Mouse (Mus musculus) hindbrain, embryonic 10.5 days (tissue): ENCODE measurements around the gene Gstp3. TPM values are rescaled to one million over a fixed set of nuclear protein-coding genes. Genes with fewer than 3 reads are reported as not detected.
"Not testable (repeated sequence)": the region's sequence is repeated elsewhere in the genome, so short reads cannot be mapped to it uniquely, and the experiment has no call there.

ENCODE experiments used
- DNase-seq: peaks from one replicate; pipeline ENCODE4 v3.0.0-alpha.2; 2017; ENCODE audit warnings: low spot score
- H3K27ac ChIP-seq: fragments of 300-500 bp; sonication (generic); 2 replicates; pipeline ENCODE4 v1.5.1; 2016; ENCODE audit warnings: mild to moderate bottlenecking, moderate library complexity
- H3K27me3 ChIP-seq: fragments of 300-500 bp; sonication (generic); 2 replicates; pipeline ENCODE4 v1.6.1; 2016; ENCODE audit warnings: mild to moderate bottlenecking; ENCODE audit not compliant: poor library complexity, insufficient read depth, severe bottlenecking
- H3K36me3 ChIP-seq: fragments of 300-500 bp; sonication (generic); 2 replicates; pipeline ENCODE4 v1.6.1; 2016; ENCODE audit warnings: mild to moderate bottlenecking, moderate library complexity
- H3K4me1 ChIP-seq: fragments of 300-500 bp; sonication (generic); replicated peaks from 2 replicates; pipeline ENCODE4 v1.6.1; 2016; ENCODE audit warnings: mild to moderate bottlenecking
- H3K4me3 ChIP-seq: fragments of 300-500 bp; sonication (generic); 2 replicates; pipeline ENCODE4 v1.5.1; 2016; ENCODE audit warnings: mild to moderate bottlenecking, moderate library complexity
- H3K9me3 ChIP-seq: fragments of 300-500 bp; sonication (generic); 2 replicates; pipeline ENCODE4 v1.6.1; 2016; ENCODE audit warnings: mild to moderate bottlenecking, moderate library complexity
- WGBS: fragments of 180-500 bp; shearing (Covaris S2); methylation state at CpG from one replicate; pipeline ENCODE4 v1.1.7; 2016; 5-methylcytosine and 5-hydroxymethylcytosine counted together
- polyA plus RNA-seq: library from polyadenylated mRNA; unstranded; fragments of >200 nt; fragmentation: Nextera tagmentation; extraction: Ambion mirVana; gene quantifications from 2 replicates; pipeline ENCODE4 v1.2.1, GENCODE M21; 2016

Gene Gstp3
- polyA plus RNA-seq, 1 experiment from 2014 or later, result not detected

DNA sequence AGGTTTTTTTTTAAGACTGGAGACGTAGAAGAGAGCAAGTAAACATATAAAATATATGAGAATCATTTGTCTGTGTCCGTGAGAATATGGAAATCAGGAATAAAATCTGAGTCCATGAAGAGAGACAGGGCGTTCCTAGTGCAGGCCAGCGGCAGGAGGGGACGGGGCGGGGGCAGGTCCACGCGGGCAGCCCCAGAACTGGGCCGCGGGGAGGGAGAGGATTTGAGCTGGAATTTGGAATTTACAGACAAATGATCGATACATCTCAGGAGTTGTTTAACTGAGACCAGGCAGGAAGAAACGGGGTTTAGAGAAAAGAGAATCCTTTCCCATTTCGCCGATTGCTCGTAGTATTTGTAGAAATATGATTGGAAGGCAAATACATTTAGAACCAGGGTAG lies 10.9 kb upstream of the Gstp3 start:
- H3K27ac ChIP-seq, result no peak overlapping the region
- H3K27me3 ChIP-seq, result no peaks in the 10 kb centered on the region
- WGBS, result 73% methylated on average over 15 of the region's 15 CpGs
- no peaks in the 10 kb centered on the region for H3K36me3 ChIP-seq
- no peak overlapping the region for H3K4me3 ChIP-seq
- no peaks in the 10 kb centered on the region for H3K9me3 ChIP-seq
- DNase-seq, result no peak
- H3K4me1 ChIP-seq, result peaks cover 5% of the 10 kb centered on the region; the same call in 1 of the 2 replicates

DNA sequence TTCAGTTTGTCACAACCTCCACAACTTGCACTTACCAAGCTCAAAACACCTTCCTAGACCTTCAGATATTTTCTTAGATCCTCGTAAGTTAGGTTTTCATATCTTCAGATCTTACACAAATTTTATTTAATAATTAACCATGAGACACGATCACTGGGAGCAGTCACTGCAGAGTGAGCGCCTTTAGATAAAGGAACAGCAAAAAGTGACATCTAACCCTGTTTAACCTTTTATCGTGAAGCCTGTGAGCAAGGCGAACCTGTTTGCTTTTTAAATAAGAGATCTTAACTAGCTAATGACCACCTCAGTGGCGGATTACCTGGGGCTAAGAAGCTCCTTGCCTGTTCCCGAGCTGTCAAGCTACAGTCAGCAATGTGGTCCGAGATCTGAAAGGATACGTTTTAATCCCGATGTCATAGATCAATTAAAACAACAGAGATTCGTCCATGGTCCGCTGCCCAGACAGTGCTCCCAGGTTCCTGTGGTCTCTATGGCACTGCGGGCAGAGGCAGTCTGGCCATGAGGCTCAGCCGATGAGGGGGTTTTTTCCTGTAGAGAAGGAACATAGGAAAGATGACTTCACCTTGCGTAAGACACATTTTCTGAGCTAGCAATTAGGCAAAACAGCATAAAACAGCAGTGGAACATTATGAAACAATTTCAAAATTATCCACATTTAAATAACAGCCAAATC lies 9.5 kb upstream of the Gstp3 start:
- H3K9me3 ChIP-seq, result no peaks in the 10 kb centered on the region
- no peaks in the 10 kb centered on the region for H3K27me3 ChIP-seq
- no peaks in the 10 kb centered on the region for H3K36me3 ChIP-seq
- H3K4me3 ChIP-seq, result no peak overlapping the region
- no peak overlapping the region for H3K27ac ChIP-seq
- 68% methylated on average over 15 of the region's 15 CpGs for WGBS
- DNase-seq, result no peak
- peaks cover 5% of the 10 kb centered on the region; the same call in 1 of the 2 replicates for H3K4me1 ChIP-seq

DNA sequence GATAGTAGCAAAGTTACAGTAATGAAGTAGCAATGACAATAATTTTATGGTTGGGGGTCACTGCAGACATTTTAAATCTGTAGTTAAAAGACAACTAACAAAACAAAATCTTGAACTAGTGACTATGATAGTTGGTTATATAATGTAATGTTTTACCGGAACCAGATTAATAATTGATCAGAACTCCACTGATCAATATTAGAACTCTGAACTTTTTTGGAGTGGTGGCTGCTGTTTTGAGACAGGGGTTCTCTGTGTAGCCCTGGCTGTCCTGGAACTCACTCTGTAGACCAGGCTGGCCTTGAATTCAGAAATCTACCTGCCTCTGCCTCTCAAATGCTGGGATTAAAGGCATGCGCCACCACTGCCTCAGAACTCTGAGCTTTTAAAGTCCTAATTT lies 8.9 kb upstream of the Gstp3 start:
- DNase-seq, H3K9me3 ChIP-seq, H3K4me1 ChIP-seq, H3K4me3 ChIP-seq, H3K36me3 ChIP-seq, H3K27ac ChIP-seq, H3K27me3 ChIP-seq: not testable (repeated sequence)
- 92% methylated on average over 2 of the region's 2 CpGs for WGBS

DNA sequence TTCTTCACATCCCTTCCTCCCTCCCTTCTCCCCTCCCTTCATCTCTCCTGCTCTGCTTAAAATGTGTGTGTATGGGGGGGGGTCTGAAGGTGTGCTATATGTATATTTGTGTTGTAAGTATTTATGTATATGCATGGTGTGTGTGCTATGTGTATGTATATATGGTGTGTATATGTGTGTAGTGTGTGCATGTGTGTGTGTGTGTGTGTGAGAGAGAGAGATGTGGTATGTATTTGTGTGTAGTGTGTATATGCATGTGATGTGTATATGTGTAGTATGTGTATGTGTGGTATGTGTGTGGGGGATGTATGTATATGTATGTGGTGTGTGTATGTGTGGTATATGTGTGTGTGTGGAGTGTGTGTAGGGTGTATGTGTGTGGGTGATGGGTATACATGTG lies 7.5 kb upstream of the Gstp3 start:
- H3K27ac ChIP-seq, result no peak overlapping the region
- H3K36me3 ChIP-seq, result no peaks in the 10 kb centered on the region
- no peaks in the 10 kb centered on the region for H3K27me3 ChIP-seq
- H3K4me1 ChIP-seq, result peaks cover 5% of the 10 kb centered on the region; the same call in 1 of the 2 replicates
- H3K4me3 ChIP-seq, result no peak overlapping the region
- no peaks in the 10 kb centered on the region for H3K9me3 ChIP-seq
- no peak for DNase-seq

DNA sequence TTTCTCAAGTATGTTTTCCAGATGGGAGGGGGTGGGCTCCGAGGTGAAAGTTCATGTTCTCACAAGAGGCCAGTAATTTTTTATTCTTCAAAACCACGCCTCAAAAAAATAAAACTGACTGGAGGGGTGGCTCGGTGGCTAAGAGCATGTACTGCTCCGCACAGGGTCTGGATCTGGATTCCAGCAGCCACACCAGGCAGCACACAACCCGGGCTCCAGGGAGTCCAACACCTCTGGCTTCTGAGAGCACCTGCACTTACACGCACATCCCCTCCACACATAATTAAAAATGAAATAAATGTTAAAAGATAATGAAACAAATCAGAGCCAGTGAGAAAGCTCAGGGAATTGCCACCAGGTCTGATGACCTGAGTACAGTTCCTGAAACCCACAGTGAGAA lies 6.9 kb upstream of the Gstp3 start:
- no peak for DNase-seq
- Histone ChIP-seq H3K27ac (no peak overlapping the region), H3K27me3 (no peaks in the 10 kb centered on the region), H3K9me3 (no peaks in the 10 kb centered on the region), H3K4me1 (peaks cover 5% of the 10 kb centered on the region; the same call in 1 of the 2 replicates), H3K36me3 (no peaks in the 10 kb centered on the region), H3K4me3 (no peak overlapping the region)
- WGBS, result 91% methylated on average over 6 of the region's 6 CpGs

DNA sequence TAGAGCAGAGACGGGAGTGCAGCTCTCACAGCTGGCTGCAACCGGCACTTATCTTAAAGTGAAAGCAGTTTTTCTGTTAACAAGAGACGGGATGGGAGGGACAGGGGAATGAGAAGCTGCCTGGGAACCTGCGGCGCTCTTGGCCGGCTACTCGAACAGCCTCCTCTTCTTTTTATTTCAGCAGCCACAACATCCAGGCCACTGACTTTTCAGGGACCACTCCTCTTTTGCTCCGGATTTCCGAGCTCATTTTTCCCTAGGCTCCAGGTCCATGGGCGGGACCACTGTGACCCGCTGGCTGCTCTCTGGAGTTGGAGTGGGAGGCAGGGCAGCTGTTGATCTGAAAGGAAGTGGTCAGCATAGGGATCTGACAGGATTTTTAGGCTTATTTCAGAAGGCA lies 5.1 kb upstream of the Gstp3 start:
- not testable (repeated sequence) for H3K4me1 ChIP-seq, H3K9me3 ChIP-seq, H3K36me3 ChIP-seq, H3K27me3 ChIP-seq, H3K4me3 ChIP-seq, H3K27ac ChIP-seq, DNase-seq
- WGBS, result 54% methylated on average over 7 of the region's 11 CpGs

DNA sequence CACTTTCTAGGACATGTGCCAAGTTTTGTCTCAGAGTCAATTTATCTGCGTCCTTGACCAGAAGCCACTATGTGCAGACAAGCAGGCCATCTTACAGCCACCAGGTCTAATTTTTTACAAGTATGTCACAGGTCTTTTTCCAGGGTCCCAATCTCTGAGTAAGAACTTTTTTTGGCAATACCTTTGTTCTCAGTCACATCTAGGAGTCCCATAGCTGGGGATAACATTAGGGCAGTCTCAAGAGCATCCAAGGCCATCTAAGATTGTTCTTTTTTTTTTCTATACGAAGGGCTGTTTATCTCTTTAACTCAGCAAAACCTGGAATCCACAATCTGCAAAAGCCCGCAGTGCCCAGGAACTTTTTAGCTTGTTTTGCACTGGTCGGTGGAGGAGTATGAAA lies 4.0 kb upstream of the Gstp3 start:
- not testable (repeated sequence) for DNase-seq, H3K27me3 ChIP-seq, H3K4me3 ChIP-seq, H3K36me3 ChIP-seq, H3K4me1 ChIP-seq, H3K27ac ChIP-seq, H3K9me3 ChIP-seq
- 83% methylated on average over 4 of the region's 4 CpGs for WGBS

DNA sequence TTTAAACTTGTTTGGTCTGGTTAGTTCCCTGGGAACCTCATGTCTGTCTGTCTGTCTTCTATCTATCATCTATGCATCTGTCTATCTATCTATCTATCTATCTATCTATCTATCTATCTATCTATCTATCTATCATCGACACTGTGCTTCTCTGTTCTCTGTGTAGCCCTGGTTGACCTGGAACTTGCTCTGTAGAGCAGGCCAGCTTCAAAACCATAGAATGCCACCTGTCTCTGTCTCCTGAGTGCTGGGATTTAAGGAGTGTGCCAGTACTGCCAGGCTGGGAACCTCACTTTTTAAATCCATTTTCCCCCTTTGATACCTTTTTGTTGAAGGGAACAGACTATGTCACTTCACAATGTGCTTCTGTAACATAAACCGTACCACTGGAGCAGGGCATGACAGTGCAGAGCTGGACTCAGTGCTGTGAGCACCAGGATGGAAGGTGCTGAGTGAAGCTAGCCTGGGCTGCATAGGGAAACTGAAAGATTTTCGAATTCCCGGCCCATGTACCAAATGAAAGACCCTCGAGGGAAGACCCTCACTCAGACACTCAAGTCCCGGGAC lies 1.6 kb upstream of the Gstp3 start:
- no peaks in the 10 kb centered on the region for H3K36me3 ChIP-seq
- H3K9me3 ChIP-seq, result no peaks in the 10 kb centered on the region
- no peaks in the 10 kb centered on the region for H3K27me3 ChIP-seq
- no peak for DNase-seq
- whole genome bisulfite sequencing, result 93% methylated on average over 6 of the region's 6 CpGs
- no peak overlapping the region for H3K27ac ChIP-seq
- H3K4me3 ChIP-seq, result no peak overlapping the region
- peaks cover 8% of the 10 kb centered on the region; the same call in 1 of the 2 replicates for H3K4me1 ChIP-seq

DNA sequence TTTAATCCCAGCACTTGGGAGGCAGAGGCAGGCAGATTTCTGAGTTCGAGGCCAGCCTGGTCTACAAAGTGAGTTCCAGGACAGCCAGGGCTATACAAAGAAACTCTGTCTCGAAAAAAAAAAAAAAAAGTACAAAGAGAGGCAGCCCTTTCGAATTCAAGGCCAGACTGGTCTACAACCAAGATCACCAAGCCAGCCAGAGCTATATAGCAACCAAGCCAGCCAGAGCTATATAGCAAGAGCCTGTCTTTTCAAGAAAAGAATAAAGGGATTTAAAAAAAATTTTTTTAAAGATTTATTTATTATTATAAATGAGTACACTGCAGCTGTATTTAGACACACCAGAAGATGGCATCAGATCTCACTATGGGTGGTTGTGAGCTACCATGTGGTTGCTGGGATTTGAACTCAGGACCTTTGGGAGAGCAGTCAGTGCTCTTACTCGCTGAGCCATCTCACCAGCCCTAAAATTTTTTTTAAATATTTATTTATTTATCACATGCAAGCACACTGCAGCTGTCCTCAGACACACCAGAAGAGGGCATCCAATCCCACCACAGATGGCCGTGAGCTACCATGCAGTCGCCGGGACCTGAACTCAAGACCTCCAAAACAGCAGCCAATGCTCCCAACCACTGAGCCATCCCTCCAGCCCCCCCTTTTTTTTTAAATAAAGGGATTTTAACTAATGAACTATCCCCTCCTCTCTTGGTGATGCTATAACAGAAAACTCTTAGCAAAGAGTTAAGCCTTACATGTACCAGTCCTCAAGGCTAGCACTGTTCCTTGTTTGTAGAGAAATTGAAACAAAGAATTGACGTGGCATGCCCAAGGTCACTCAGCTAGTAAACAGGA lies 902 bp upstream of the Gstp3 start:
- H3K27me3 ChIP-seq, result not testable (repeated sequence)

DNA sequence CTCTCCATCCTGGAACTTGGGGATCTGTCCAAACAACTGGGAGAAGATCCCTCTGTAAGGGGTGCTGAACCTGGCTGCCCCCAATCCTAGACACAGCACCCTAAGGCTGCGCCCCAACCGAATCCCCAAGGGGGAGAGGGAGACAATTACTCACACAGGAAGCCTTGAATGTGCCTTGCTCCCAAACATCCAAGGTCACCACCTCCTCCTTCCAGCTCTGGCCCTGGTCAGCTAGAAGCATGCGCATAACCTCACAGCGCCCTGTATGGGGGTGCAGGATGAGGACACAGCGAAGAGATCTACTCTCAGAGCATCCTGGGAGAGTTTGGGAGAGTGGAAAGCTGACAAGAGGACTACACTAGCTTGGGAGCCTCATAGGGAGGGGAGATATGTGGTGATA lies 788 bp downstream of the Gstp3 start:
- no peaks in the 10 kb centered on the region for H3K9me3 ChIP-seq
- 86% methylated on average over 5 of the region's 5 CpGs for WGBS
- DNase-seq, result no peak
- H3K4me3 ChIP-seq, result no peak overlapping the region
- peaks cover 12% of the 10 kb centered on the region for H3K4me1 ChIP-seq
- H3K27ac ChIP-seq, result no peak overlapping the region
- no peaks in the 10 kb centered on the region for H3K27me3 ChIP-seq
- no peaks in the 10 kb centered on the region for H3K36me3 ChIP-seq

More for the DNA sequence above, 902 bp upstream of the Gstp3 start:
- peaks cover 12% of the 10 kb centered on the region for H3K4me1 ChIP-seq
- 88% methylated on average over 8 of the region's 8 CpGs for WGBS
- not testable (repeated sequence) for H3K4me3 ChIP-seq, H3K9me3 ChIP-seq, H3K27ac ChIP-seq, DNase-seq, H3K36me3 ChIP-seq

DNA sequence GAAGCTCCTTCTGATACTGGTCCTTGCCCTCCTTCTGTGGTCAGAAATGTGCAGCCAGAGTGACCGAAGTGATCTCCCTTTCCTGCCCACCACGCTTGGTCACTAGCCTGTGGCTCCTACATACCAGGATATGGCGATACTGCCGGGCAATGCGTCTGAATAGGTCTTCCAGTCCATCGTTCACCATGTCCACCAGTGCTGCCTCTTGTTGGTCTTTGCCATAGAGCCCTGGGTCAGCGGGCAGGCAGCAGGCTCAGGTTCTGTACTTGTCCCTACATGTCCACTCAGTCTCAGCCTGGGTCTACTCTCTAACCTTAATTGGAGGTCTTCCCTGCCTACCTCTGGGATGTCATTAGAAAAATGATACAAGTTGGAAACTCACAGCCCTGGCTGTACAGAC lies 1.4 kb downstream of the Gstp3 start:
- Histone ChIP-seq H3K27me3 (no peaks in the 10 kb centered on the region), H3K4me3 (no peak overlapping the region), H3K27ac (no peak overlapping the region), H3K9me3 (no peaks in the 10 kb centered on the region), H3K4me1 (peaks cover 12% of the 10 kb centered on the region), H3K36me3 (no peaks in the 10 kb centered on the region)
- DNase-seq, result no peak
- WGBS, result 93% methylated on average over 7 of the region's 7 CpGs

DNA sequence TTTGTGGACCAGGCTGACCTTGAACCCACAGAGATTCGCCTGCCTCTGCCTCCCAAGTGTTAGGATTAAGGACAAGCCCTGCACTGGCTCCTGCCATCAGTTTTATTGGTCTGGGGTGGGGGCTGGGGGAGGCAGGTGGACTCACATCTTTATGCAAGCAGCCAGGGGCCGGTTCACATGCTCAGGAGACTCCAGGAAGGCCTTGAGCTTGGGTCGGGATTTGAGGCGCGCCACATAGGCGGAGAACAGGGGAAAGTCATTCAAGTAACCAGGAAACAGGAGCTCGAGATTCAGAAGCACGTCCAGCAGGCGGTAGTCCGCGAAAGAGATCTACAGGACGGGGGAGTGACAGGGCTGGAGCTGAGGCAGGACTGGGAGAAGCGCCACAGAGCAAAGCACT lies 2.0 kb downstream of the Gstp3 start:
- no peak for DNase-seq
- Histone ChIP-seq H3K9me3 (no peaks in the 10 kb centered on the region), H3K4me3 (no peak overlapping the region), H3K4me1 (peaks cover 12% of the 10 kb centered on the region), H3K36me3 (no peaks in the 10 kb centered on the region), H3K27ac (no peak overlapping the region), H3K27me3 (no peaks in the 10 kb centered on the region)
- 87% methylated on average over 13 of the region's 13 CpGs for WGBS

DNA sequence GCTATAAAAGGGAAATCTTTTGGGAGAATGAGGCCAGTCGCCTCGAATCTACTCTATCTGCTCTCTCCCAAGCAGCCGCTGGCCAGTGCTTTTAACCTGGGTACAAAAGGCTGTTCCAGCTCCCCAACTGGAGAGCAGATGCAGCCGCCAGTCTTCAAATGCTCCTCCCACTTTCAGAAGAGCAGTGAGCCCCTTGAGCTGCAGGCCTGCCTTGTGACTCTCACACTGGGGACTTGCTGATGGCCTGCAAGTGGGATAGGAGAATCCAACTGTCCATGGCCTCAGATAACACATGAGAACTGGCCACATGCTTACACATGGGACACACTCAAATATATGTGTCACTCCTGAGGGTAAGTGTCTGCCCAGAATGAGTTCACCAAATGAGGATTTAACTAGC lies 2.6 kb downstream of the Gstp3 start:
- Histone ChIP-seq H3K36me3 (no peaks in the 10 kb centered on the region), H3K4me3 (no peak overlapping the region), H3K4me1 (peaks cover 12% of the 10 kb centered on the region), H3K27ac (no peak overlapping the region), H3K27me3 (no peaks in the 10 kb centered on the region), H3K9me3 (no peaks in the 10 kb centered on the region)
- DNase-seq, result no peak
- WGBS, result 41% methylated on average over 4 of the region's 4 CpGs
